Mouse (Mus musculus): ENCODE measurements around the gene Slc35e2. TPM values are rescaled to one million over a fixed set of nuclear protein-coding genes. Genes with fewer than 3 reads are reported as not detected.
"Not testable (repeated sequence)": the region's sequence is repeated elsewhere in the genome, so short reads cannot be mapped to it uniquely, and the experiment has no call there.

Gene Slc35e2
- polyA plus RNA-seq, 1 experiment: 6.3 TPM

GRCm38 (mm10) chr4:155666903-155667302 is 65.7 kb downstream of the Slc35e2 start:
- Histone ChIP-seq H3ac (ENCODE audit: control insufficient read depth, insufficient read length, low read depth) (no peak overlapping the region), H3K79me3 (ENCODE audit: low read depth) (no peaks in the 10 kb centered on the region), H3K36me3 (ENCODE audit: control insufficient read depth, insufficient read depth) (no peaks in the 10 kb centered on the region), H3K4me3 (ENCODE audit: insufficient read depth, poor library complexity, severe bottlenecking) (no peak overlapping the region), H3K27me3 (ENCODE audit: control insufficient read depth, insufficient read depth, insufficient read length) (no peaks in the 10 kb centered on the region), H3K79me2 (ENCODE audit: control insufficient read depth, insufficient read depth) (no peaks in the 10 kb centered on the region)
- TF ChIP-seq CEBPB (IDR thresholded peaks at IDR 0.05; ENCODE audit: low read depth) (no peak), FOSL1 (IDR thresholded peaks at IDR 0.05; ENCODE audit: insufficient read depth, low read length, poor library complexity, severe bottlenecking) (no peak), MYOD1 (IDR thresholded peaks at IDR 0.05; ENCODE audit: control insufficient read depth, insufficient read length, low read depth) (no peak), MYOG (IDR thresholded peaks at IDR 0.05; ENCODE audit: control insufficient read depth, extremely low read depth, insufficient read length) (no peak), MAX (IDR thresholded peaks at IDR 0.05) (no peak), CTCF (IDR thresholded peaks at IDR 0.05; ENCODE audit: control insufficient read depth, insufficient read depth, insufficient read length) (no peak), USF1 (IDR thresholded peaks at IDR 0.05; ENCODE audit: low read depth) (no peak)

- Histone ChIP-seq H3K27me3 (ENCODE audit: control insufficient read depth, insufficient read depth, insufficient read length) (no peaks in the 10 kb centered on the region), H3K79me2 (ENCODE audit: control insufficient read depth, insufficient read depth) (no peaks in the 10 kb centered on the region), H3K4me3 (ENCODE audit: insufficient read depth, poor library complexity, severe bottlenecking) (peak within 1 kb of the TSS; percentile 79), H3K36me3 (ENCODE audit: control insufficient read depth, insufficient read depth) (no peaks in the 10 kb centered on the region), H3K79me3 (ENCODE audit: low read depth) (no peaks in the 10 kb centered on the region), H3ac (ENCODE audit: control insufficient read depth, insufficient read length, low read depth) (peak within 1 kb of the TSS; percentile 87)
- no peak for TF ChIP-seq MYOD1 (IDR thresholded peaks at IDR 0.05; ENCODE audit: control insufficient read depth, insufficient read length, low read depth)
Measured at GRCm38 (mm10) chr4:155668689-155669597, 67.7 kb downstream of the Slc35e2 start, which contains the start of gene Mib2. Gene Mib2 (minus strand): TSS chr4:155669198.

- Histone ChIP-seq H3ac (ENCODE audit: control insufficient read depth, insufficient read length, low read depth) (no peak overlapping the region), H3K79me2 (ENCODE audit: control insufficient read depth, insufficient read depth) (no peaks in the 10 kb centered on the region), H3K79me3 (ENCODE audit: low read depth) (no peaks in the 10 kb centered on the region), H3K27me3 (ENCODE audit: control insufficient read depth, insufficient read depth, insufficient read length) (no peaks in the 10 kb centered on the region), H3K36me3 (ENCODE audit: control insufficient read depth, insufficient read depth) (no peaks in the 10 kb centered on the region), H3K4me3 (ENCODE audit: insufficient read depth, poor library complexity, severe bottlenecking) (peak overlapping the region; percentile 79)
- TF ChIP-seq FOSL1 (IDR thresholded peaks at IDR 0.05; ENCODE audit: insufficient read depth, low read length, poor library complexity, severe bottlenecking): no peak
- no peak for TF ChIP-seq USF1 (IDR thresholded peaks at IDR 0.05; ENCODE audit: low read depth)
- no peak for TF ChIP-seq MYOG (IDR thresholded peaks at IDR 0.05; ENCODE audit: control insufficient read depth, extremely low read depth, insufficient read length)
- TF ChIP-seq MYOD1 (IDR thresholded peaks at IDR 0.05; ENCODE audit: control insufficient read depth, insufficient read length, low read depth): no peak
- TF ChIP-seq CTCF (IDR thresholded peaks at IDR 0.05; ENCODE audit: control insufficient read depth, insufficient read depth, insufficient read length): no peak
- TF ChIP-seq MAX (IDR thresholded peaks at IDR 0.05): no peak
- TF ChIP-seq CEBPB (IDR thresholded peaks at IDR 0.05; ENCODE audit: low read depth): no peak
Measured at GRCm38 (mm10) chr4:155669598-155670075, 68.4 kb downstream of the Slc35e2 start.

DNA sequence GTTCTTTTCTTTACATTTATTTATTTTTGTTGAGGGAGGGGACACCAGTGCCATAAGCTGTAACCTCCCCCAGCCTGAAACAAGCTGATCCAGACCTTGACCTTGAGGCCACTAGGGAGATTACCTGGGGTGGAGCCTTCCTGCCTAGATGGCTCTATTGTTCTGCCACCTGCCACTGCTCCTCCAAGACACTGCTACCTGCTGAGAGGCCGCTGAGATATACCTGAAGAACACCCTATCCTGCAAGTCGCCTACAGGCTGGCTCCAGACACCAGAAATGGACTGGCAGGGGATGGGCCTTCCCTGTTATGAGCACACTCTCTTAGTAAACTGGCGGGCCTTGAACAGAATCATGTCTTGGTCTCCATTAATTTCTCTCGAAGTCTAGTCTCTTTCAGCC is 69.0 kb downstream of the Slc35e2 start:
- H3K4me3 ChIP-seq (ENCODE audit: insufficient read depth, poor library complexity, severe bottlenecking); H3K27me3 ChIP-seq (ENCODE audit: control insufficient read depth, insufficient read depth, insufficient read length); H3K79me2 ChIP-seq (ENCODE audit: control insufficient read depth, insufficient read depth); H3ac ChIP-seq (ENCODE audit: control insufficient read depth, insufficient read length, low read depth); H3K36me3 ChIP-seq (ENCODE audit: control insufficient read depth, insufficient read depth); H3K79me3 ChIP-seq (ENCODE audit: low read depth): not testable (repeated sequence)

GRCm38 (mm10) chr4:155672082-155672481 is 70.9 kb downstream of the Slc35e2 start:
- no peak overlapping the region for H3ac ChIP-seq (ENCODE audit: control insufficient read depth, insufficient read length, low read depth)
- H3K36me3 ChIP-seq (ENCODE audit: control insufficient read depth, insufficient read depth): no peaks in the 10 kb centered on the region
- H3K79me2 ChIP-seq (ENCODE audit: control insufficient read depth, insufficient read depth): no peaks in the 10 kb centered on the region
- no peaks in the 10 kb centered on the region for H3K27me3 ChIP-seq (ENCODE audit: control insufficient read depth, insufficient read depth, insufficient read length)
- no peak overlapping the region for H3K4me3 ChIP-seq (ENCODE audit: insufficient read depth, poor library complexity, severe bottlenecking)
- TF ChIP-seq CEBPB (IDR thresholded peaks at IDR 0.05; ENCODE audit: low read depth) (no peak), MYOG (IDR thresholded peaks at IDR 0.05; ENCODE audit: control insufficient read depth, extremely low read depth, insufficient read length) (no peak), MAX (IDR thresholded peaks at IDR 0.05) (no peak), FOSL1 (IDR thresholded peaks at IDR 0.05; ENCODE audit: insufficient read depth, low read length, poor library complexity, severe bottlenecking) (no peak), USF1 (IDR thresholded peaks at IDR 0.05; ENCODE audit: low read depth) (no peak), CTCF (IDR thresholded peaks at IDR 0.05; ENCODE audit: control insufficient read depth, insufficient read depth, insufficient read length) (no peak), MYOD1 (IDR thresholded peaks at IDR 0.05; ENCODE audit: control insufficient read depth, insufficient read length, low read depth) (no peak)
- no peaks in the 10 kb centered on the region for H3K79me3 ChIP-seq (ENCODE audit: low read depth)

Other genes starting within 250 kb of the Slc35e2 start
- gene Prkcz, start 240.1 kb upstream of the Slc35e2 start, polyA plus RNA-seq (2012; fragmentation: generic; extraction: Trizol): 0.06 TPM
- gene Gabrd, start 203.3 kb upstream of the Slc35e2 start, polyA plus RNA-seq (2012; fragmentation: generic; extraction: Trizol): not detected
- gene Cfap74, start 192.2 kb upstream of the Slc35e2 start, polyA plus RNA-seq (2012; fragmentation: generic; extraction: Trizol): 0.90 TPM
- not detected for gene Tmem52, start 132.3 kb upstream of the Slc35e2 start, polyA plus RNA-seq (2012; fragmentation: generic; extraction: Trizol)
- 338 TPM for gene Gnb1, start 110.1 kb upstream of the Slc35e2 start, polyA plus RNA-seq (2012; fragmentation: generic; extraction: Trizol)
- gene Nadk, start 39.0 kb upstream of the Slc35e2 start, polyA plus RNA-seq (2012; fragmentation: generic; extraction: Trizol): 209 TPM
- gene Cdk11b, start 23.4 kb downstream of the Slc35e2 start, polyA plus RNA-seq (2012; fragmentation: generic; extraction: Trizol): 40.4 TPM
- not detected for gene Gm10563, start 44.0 kb downstream of the Slc35e2 start, polyA plus RNA-seq (2012; fragmentation: generic; extraction: Trizol)
- gene Mmp23, start 52.0 kb downstream of the Slc35e2 start, polyA plus RNA-seq (2012; fragmentation: generic; extraction: Trizol): 4.5 TPM
- 16.2 TPM for gene Mib2, start 67.8 kb downstream of the Slc35e2 start, polyA plus RNA-seq (2012; fragmentation: generic; extraction: Trizol)
- 9.0 TPM for gene Fndc10, start 92.9 kb downstream of the Slc35e2 start, polyA plus RNA-seq (2012; fragmentation: generic; extraction: Trizol)
- gene Ssu72, start 103.4 kb downstream of the Slc35e2 start, polyA plus RNA-seq (2012; fragmentation: generic; extraction: Trizol): 92.4 TPM
- gene Tmem240, start 133.4 kb downstream of the Slc35e2 start, polyA plus RNA-seq (2012; fragmentation: generic; extraction: Trizol): 0.39 TPM
- gene Atad3a, start 159.7 kb downstream of the Slc35e2 start, polyA plus RNA-seq (2012; fragmentation: generic; extraction: Trizol): 72.9 TPM
- 1.0 TPM for gene Vwa1, start 173.3 kb downstream of the Slc35e2 start, polyA plus RNA-seq (2012; fragmentation: generic; extraction: Trizol)
- 0.18 TPM for gene Tmem88b, start 184.5 kb downstream of the Slc35e2 start, polyA plus RNA-seq (2012; fragmentation: generic; extraction: Trizol)
- gene Ankrd65, start 189.0 kb downstream of the Slc35e2 start, polyA plus RNA-seq (2012; fragmentation: generic; extraction: Trizol): not detected
- gene Mrpl20, start 201.5 kb downstream of the Slc35e2 start, polyA plus RNA-seq (2012; fragmentation: generic; extraction: Trizol): 262 TPM
- 18.8 TPM for gene Ccnl2, start 211.1 kb downstream of the Slc35e2 start, polyA plus RNA-seq (2012; fragmentation: generic; extraction: Trizol)
- gene Aurkaip1, start 229.9 kb downstream of the Slc35e2 start, polyA plus RNA-seq (2012; fragmentation: generic; extraction: Trizol): 140 TPM
- 38.0 TPM for gene Mxra8, start 238.3 kb downstream of the Slc35e2 start, polyA plus RNA-seq (2012; fragmentation: generic; extraction: Trizol)
- gene Dvl1, start 246.0 kb downstream of the Slc35e2 start, polyA plus RNA-seq (2012; fragmentation: generic; extraction: Trizol): 46.6 TPM

All from C2C12 (cell line).